Mouse (Mus musculus): ENCODE measurements at regions not wholly inside any gene's neighbourhood (a gene's known extent, or its start where the extent isn't known, plus 50 kb on each side); places are given as distances from the start of the nearest gene placed in this dataset.

DNA sequence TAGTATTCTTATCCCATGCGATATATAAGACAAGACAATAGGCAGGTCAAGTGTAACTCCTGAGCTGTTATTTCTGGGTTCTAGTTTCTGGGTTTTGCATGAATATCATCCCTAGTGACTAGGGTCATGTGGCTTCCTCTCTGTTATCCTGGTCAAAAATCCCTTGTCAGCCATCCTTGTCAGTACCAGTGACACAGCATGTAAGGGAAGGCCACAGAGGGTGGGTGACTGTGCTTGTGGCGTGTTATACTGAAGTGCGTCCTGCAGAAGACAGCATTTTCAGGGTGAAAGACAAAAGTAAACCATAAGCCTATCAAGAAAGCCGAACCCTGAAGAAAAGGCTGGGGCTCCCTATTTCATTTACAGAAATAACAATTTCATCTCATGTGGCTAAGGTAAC is 50.7 kb upstream of the Echdc3 start:
- no peak for DNase-seq (ENCODE audit: low read depth, low spot score)

DNA sequence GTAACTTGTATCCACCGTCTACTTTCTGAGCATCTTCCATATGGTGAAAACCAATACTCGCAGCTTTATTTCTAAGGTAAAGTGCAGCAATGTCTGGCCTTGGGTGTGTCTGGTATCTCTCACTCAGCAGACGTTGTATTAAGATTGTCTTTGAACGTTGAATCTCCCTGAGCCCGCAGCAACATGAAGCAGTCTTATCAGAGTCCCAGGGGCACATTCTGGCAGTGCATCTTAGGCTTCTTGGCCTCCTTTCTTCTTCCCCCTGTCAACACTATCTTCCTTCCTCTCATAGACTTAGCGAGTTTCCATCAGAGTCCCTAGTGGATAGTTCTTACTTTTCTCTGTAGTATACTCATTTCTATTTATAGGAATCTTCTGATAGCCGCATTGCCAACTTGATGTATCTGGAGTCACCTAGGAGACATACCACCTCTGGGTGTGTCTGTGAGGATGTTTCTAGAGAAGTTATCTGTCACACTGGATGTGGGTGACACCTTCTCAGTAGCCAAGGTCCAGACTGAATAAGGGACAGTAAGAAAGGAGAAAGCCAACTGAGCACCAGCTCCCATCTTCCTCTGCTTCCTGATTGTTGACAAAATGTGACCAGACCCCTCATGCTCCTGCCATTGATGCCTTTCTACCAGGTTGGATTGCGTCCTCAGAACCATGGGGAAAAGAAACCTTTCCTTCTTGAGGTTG is 51.4 kb upstream of the Echdc3 start:
- no peak for DNase-seq (ENCODE audit: low read depth, low spot score)

DNA sequence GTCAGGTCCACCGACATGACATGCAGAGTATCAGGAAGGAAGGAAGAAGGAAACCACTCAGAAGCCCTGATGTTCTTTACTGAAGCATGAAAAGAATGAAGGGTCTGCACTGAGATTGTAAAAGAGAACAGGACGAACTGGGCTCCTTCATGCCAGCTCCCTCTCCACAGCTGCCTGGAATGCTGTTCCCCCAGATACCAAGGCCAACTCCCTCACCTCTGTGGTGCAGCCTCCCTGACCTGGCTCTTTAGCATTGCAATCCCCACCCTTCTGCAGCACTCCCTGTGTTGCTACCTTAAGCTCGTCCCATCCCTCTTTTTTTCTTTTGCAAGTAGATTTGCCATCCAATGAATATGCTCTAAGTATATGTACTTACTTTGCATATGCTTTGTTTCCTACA is 52.3 kb upstream of the Echdc3 start:
- no peak for DNase-seq (ENCODE audit: low read depth, low spot score)

DNA sequence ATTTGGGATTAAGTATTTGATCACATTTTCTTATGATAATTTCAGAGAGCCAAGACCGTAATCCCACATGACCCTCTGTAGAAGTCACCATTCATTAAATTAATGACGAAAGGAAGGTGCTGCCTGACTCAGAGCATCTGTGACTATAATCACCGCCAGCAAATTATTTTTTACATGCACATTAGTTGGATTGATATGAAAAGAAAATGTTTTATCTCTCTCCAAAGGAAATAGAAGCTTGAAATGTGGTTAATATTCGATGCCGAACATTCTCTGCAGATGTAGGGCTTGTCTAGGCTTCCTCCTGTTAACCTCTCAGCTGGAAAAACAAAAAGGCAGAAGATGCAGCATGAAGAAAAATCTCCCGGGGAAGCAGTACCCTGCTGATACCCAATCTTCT is 54.2 kb upstream of the Echdc3 start:
- DNase-seq (ENCODE audit: low read depth, low spot score), result no peak

DNA sequence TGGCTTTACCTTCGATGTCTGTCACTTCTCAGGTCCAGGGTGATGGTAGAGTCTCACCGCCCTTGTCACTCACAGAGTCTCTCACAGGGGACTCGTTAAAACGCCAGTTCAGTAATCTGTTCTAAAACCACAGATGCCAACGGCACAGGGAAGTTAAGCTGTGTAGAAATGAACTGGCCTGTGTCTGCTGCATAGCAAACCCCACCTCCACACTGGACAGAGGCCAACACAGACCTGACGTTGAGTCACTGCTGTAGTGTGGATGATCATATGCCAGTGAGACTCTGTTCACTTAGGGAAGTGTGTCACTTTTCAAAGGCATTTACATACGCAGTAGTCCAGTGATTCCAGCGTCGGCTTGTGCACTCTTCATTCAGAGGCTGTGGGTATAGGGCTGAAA is 54.7 kb upstream of the Echdc3 start:
- peak; percentile 20 for DNase-seq (ENCODE audit: low read depth, low spot score)

GRCm38 (mm10) chr2:6272514-6272913 is 50.0 kb upstream of the Usp6nl start:
- DNase-seq (ENCODE audit: low read depth, low spot score), result no peak

All from retina, postnatal 7 days (tissue).